Mouse (Mus musculus) CH12.LX (cell line): Measurements from ENCODE around the gene Glra2. TPM values are rescaled to one million over a fixed set of nuclear protein-coding genes. Genes with fewer than 3 reads are reported as not detected.
"Not testable (repeated sequence)": the region's sequence is repeated elsewhere in the genome, so short reads cannot be mapped to it uniquely, and the experiment has no call there.

ENCODE experiments used
- DNase-seq: peaks from one replicate; pipeline ENCODE4 v3.0.0-alpha.2; 2013; ENCODE audit errors: extremely low read depth
- H3K27ac ChIP-seq: 2 replicates; pipeline ENCODE4 v1.5.1; 2012; ENCODE audit warnings: low read depth, mild to moderate bottlenecking, control low read depth, moderate library complexity; ENCODE audit not compliant: insufficient read depth
- H3K27me3 ChIP-seq: replicated peaks from 2 replicates; pipeline ENCODE3; 2012; ENCODE audit warnings: inconsistent platforms
- H3K36me3 ChIP-seq, 2 experiments: replicated peaks in 1 of 2; 2 replicates each; pipeline versions ENCODE3 to v1.6.1; 2012; ENCODE audit warnings: inconsistent platforms in 1 of 2, low read length in 1 of 2, mild to moderate bottlenecking in 1 of 2, mixed read lengths in 1 of 2, moderate library complexity in 1 of 2; ENCODE audit not compliant: control insufficient read depth in 1 of 2, insufficient read depth in 1 of 2
- H3K4me1 ChIP-seq, 2 experiments: 2 replicates each; pipeline ENCODE4 v1.6.1; 2012; ENCODE audit warnings: inconsistent platforms in 1 of 2, moderate library complexity in 1 of 2; ENCODE audit not compliant: insufficient read depth in 2 of 2, control insufficient read depth in 1 of 2
- H3K4me2 ChIP-seq: 2 replicates; pipeline ENCODE4 v1.6.1; 2012; ENCODE audit warnings: low read depth, mild to moderate bottlenecking, control low read depth; ENCODE audit not compliant: poor library complexity, insufficient read depth, severe bottlenecking
- H3K4me3 ChIP-seq, 3 experiments: fragments of 150-350 bp in 1 of 3; sonication (generic) in 1 of 3; replicated peaks in 1 of 3; 2 replicates each; pipeline versions ENCODE3 to v1.5.1; 2011 to 2012; ENCODE audit warnings: low read depth in 2 of 3, low read length in 2 of 3, mild to moderate bottlenecking in 2 of 3, moderate library complexity in 2 of 3, control low read depth in 1 of 3, improper control_type of control experiment in 1 of 3, inconsistent platforms in 1 of 3, mixed read lengths in 1 of 3; ENCODE audit not compliant: poor library complexity in 1 of 3
- H3K79me2 ChIP-seq: replicated peaks from 2 replicates; pipeline ENCODE4 v1.6.1; 2012; ENCODE audit warnings: mild to moderate bottlenecking, moderate library complexity; ENCODE audit not compliant: control insufficient read depth, poor library complexity, insufficient read depth, severe bottlenecking; ENCODE audit errors: extremely low read depth
- H3K9ac ChIP-seq: 2 replicates; pipeline ENCODE4 v1.6.1; 2012; ENCODE audit warnings: low read depth, mild to moderate bottlenecking, control low read depth, moderate library complexity; ENCODE audit not compliant: insufficient read depth
- H3K9me3 ChIP-seq: replicated peaks from 2 replicates; pipeline ENCODE3; 2012; ENCODE audit warnings: low read length, inconsistent platforms, mixed read lengths
- CHD2 ChIP-seq: IDR thresholded peaks from 2 replicates; pipeline ENCODE4 v1.6.1; 2011; ENCODE audit warnings: low read length, improper control_type of control experiment
- CTCF ChIP-seq, 2 experiments: IDR thresholded peaks in 1 of 2; conservative IDR thresholded peaks in 1 of 2; 2 replicates each; pipeline ENCODE4 v1.5.1; 2011 to 2012; ENCODE audit warnings: low read depth in 2 of 2, low read length in 2 of 2, improper control_type of control experiment in 1 of 2, inconsistent platforms in 1 of 2, mild to moderate bottlenecking in 1 of 2, moderate library complexity in 1 of 2
- IRF4 ChIP-seq: IDR thresholded peaks from 2 replicates; pipeline ENCODE4 v1.6.1; 2014; ENCODE audit warnings: low read depth, mild to moderate bottlenecking, inconsistent platforms, low read length, improper control_type of control experiment
- JUND ChIP-seq: conservative IDR thresholded peaks from 2 replicates; pipeline ENCODE4 v1.6.1; 2011; ENCODE audit warnings: low read depth, low read length, improper control_type of control experiment
- PAX5 ChIP-seq: IDR thresholded peaks from 2 replicates; pipeline ENCODE4 v1.6.1; 2012; ENCODE audit warnings: low read length, inconsistent platforms, mixed read lengths
- RAD21 ChIP-seq: IDR thresholded peaks from 2 replicates; pipeline ENCODE4 v1.6.1; 2011; ENCODE audit warnings: low read depth, mild to moderate bottlenecking, low read length, improper control_type of control experiment, moderate library complexity
- TBP ChIP-seq: conservative IDR thresholded peaks from 2 replicates; pipeline ENCODE4 v1.6.1; 2011; ENCODE audit warnings: low read depth, low read length, improper control_type of control experiment
- TCF12 ChIP-seq: IDR thresholded peaks from 2 replicates; pipeline ENCODE4 v1.6.1; 2014; ENCODE audit warnings: low read depth, mild to moderate bottlenecking, inconsistent platforms, low read length, improper control_type of control experiment
- USF1 ChIP-seq: IDR thresholded peaks from 2 replicates; pipeline ENCODE4 v1.6.1; 2014; ENCODE audit warnings: low read depth, mild to moderate bottlenecking, inconsistent platforms, low read length, improper control_type of control experiment
- ZC3H11A ChIP-seq: IDR thresholded peaks from 2 replicates; pipeline ENCODE4 v1.6.1; 2012; ENCODE audit warnings: low read depth, mild to moderate bottlenecking, inconsistent platforms, low read length, improper control_type of control experiment
- dilution Hi-C: fragments of 300-500 bp; cut with MboI; formaldehyde crosslinking; loops from 2 replicates; pipeline ENCODE4 v1.14.3; 2020; ENCODE audit warnings: low sequenced_read_pairs; ENCODE audit not compliant: extremely low pct_unique_long_range_greater_than_20kb, extremely low pct_ligation_motif_present
- in situ Hi-C: fragments of 300-500 bp; cut with MboI; formaldehyde crosslinking; loops from 3 replicates; pipeline ENCODE4 v1.14.3; 2019; ENCODE audit warnings: low sequenced_read_pairs, low pct_ligation_motif_present, low pct_unique_long_range_greater_than_20kb, mixed read lengths
- polyA plus RNA-seq: library from polyadenylated mRNA; unstranded; fragments of >175 nt; gene quantifications from 2 replicates; pipeline ENCODE4 v1.2.1, GENCODE M21; 2012; ENCODE audit warnings: low read depth; ENCODE audit not compliant: insufficient read length
- total RNA-seq, 2 experiments: library from RNA; depleted of rRNA; stranded (reverse); fragments of 300-350 nt in 1 of 2; fragments of >200 nt in 1 of 2; gene quantifications; 2 replicates each; pipeline ENCODE4 v1.2.3; 2012 to 2014

Gene Glra2
- total and polyA plus RNA-seq, 3 experiments = not detected

- in situ Hi-C loops = no loop called here
- Histone ChIP-seq H3K9me3 (no peaks in the 10 kb centered on the region), H3K27me3 (no peaks in the 10 kb centered on the region), H3K9ac (no peak overlapping the region), H3K79me2 (no peaks in the 10 kb centered on the region), H3K4me3 (no peak overlapping the region), H3K4me2 (no peak overlapping the region), H3K4me1 (no peaks in the 10 kb centered on the region), H3K27ac (no peak overlapping the region), H3K36me3 (no peaks in the 10 kb centered on the region)
- dilution Hi-C loops = no loop called here
- peak; percentile 29 for DNase-seq
- no peak for TF ChIP-seq TCF12
- no peak for TF ChIP-seq IRF4
- no peak for TF ChIP-seq CHD2
- TF ChIP-seq CTCF (conservative IDR thresholded peaks at IDR 0.05 in 1 of 2, IDR thresholded peaks at IDR 0.05 in 1 of 2; ENCODE audit: low read depth in 2 of 2, low read length in 2 of 2) = 0 out of 4 replicates have a peak, but pooled peaks of 1 of the 2 experiments have one; percentile 14
- no peak for TF ChIP-seq TBP
- peak; percentile 27 for TF ChIP-seq RAD21
Measured at GRCm38 (mm10) chrX:165193550-165193949, 133.6 kb downstream of the Glra2 start.

GRCm38 (mm10) chrX:165191170-165191569 lies 136.0 kb downstream of the Glra2 start:
- TF ChIP-seq RAD21 (peak; percentile 18), USF1 (no peak), ZC3H11A (no peak), PAX5 (no peak), JUND (no peak)
- TF ChIP-seq, all 38 proteins: peak for 1
- Histone ChIP-seq H3K27me3 (no peaks in the 10 kb centered on the region), H3K4me1 (no peaks in the 10 kb centered on the region), H3K9ac (no peak overlapping the region), H3K9me3 (no peaks in the 10 kb centered on the region), H3K79me2 (no peaks in the 10 kb centered on the region), H3K27ac (no peak overlapping the region), H3K4me2 (no peak overlapping the region), H3K4me3 (no peak overlapping the region), H3K36me3 (no peaks in the 10 kb centered on the region)
- dilution Hi-C loops = no loop called here
- in situ Hi-C loops = no loop called here
- peak; percentile 17 for DNase-seq

- DNase-seq, H3K36me3 ChIP-seq, H3K4me3 ChIP-seq, H3K9ac ChIP-seq, H3K27ac ChIP-seq, H3K4me2 ChIP-seq, in situ Hi-C loops, H3K79me2 ChIP-seq, H3K9me3 ChIP-seq, H3K4me1 ChIP-seq, dilution Hi-C loops, H3K27me3 ChIP-seq: not testable (repeated sequence)
Measured at GRCm38 (mm10) chrX:165182948-165183347, 144.2 kb downstream of the Glra2 start.
